Mouse (Mus musculus) olfactory bulb, adult 2 months (tissue): ENCODE results near the gene Zfp82.

Experiments used
- CTCF ChIP-seq: fragments of 200-500 bp; IDR thresholded peaks from 2 replicates; pipeline ENCODE4 v1.5.1; 2012; ENCODE audit warnings: low read depth, mild to moderate bottlenecking, low read length, moderate library complexity; ENCODE audit not compliant: insufficient read depth
- POLR2A ChIP-seq: fragments of 200-500 bp; IDR thresholded peaks from 2 replicates; pipeline ENCODE4 v1.6.1; 2012; ENCODE audit warnings: mild to moderate bottlenecking, low read depth, low read length, moderate library complexity; ENCODE audit not compliant: insufficient read depth

GRCm38 (mm10) chr7:30090092-30090969, 17.6 kb upstream of the Zfp82 start, which contains the start of the genes Gm26920 and Zfp566:
- TF ChIP-seq CTCF (no peak), POLR2A (peak; percentile 76)
